Mouse (Mus musculus) midbrain, postnatal 0 days (tissue): Measurements from ENCODE around the gene Ctdnep1. TPM values are rescaled to one million over a fixed set of nuclear protein-coding genes. Genes with fewer than 3 reads are reported as not detected.

Experiments
- ATAC-seq: fragments of 200-750 bp; cut with Nextera tagmentation; 2 replicates; pipeline ENCODE4 v1.8.0; 2017; ENCODE audit warnings: moderate number of reproducible peaks, mild to moderate bottlenecking, moderate TSS enrichment, moderate library complexity; ENCODE audit not compliant: low FRiP score
- DNase-seq: peaks from one replicate; pipeline ENCODE4 v3.0.0-alpha.2; 2015; ENCODE audit warnings: low spot score
- H3K27ac ChIP-seq: fragments of 300-500 bp; sonication (generic); 2 replicates; pipeline ENCODE4 v1.5.1; 2014; ENCODE audit warnings: low read depth, mild to moderate bottlenecking, low read length, mixed read lengths
- H3K27me3 ChIP-seq: fragments of 300-500 bp; sonication (generic); 2 replicates; pipeline ENCODE4 v1.6.1; 2014; ENCODE audit warnings: low read length, control low read depth, mixed read lengths; ENCODE audit not compliant: insufficient read depth
- H3K36me3 ChIP-seq: fragments of 300-500 bp; sonication (generic); 2 replicates; pipeline ENCODE4 v1.6.1; 2014; ENCODE audit warnings: low read length, control low read depth, mixed read lengths; ENCODE audit not compliant: insufficient read depth
- H3K4me1 ChIP-seq: fragments of 300-500 bp; sonication (generic); 2 replicates; pipeline ENCODE4 v1.6.1; 2014; ENCODE audit warnings: mild to moderate bottlenecking, control low read depth, antibody characterized with exemption, low read length, mixed read lengths; ENCODE audit not compliant: insufficient read depth
- H3K4me2 ChIP-seq: fragments of 300-500 bp; sonication (generic); 2 replicates; pipeline ENCODE4 v1.6.1; 2014; ENCODE audit warnings: low read depth, mild to moderate bottlenecking, low read length, mixed read lengths; ENCODE audit not compliant: poor library complexity, severe bottlenecking
- H3K4me3 ChIP-seq: fragments of 300-500 bp; sonication (generic); 2 replicates; pipeline ENCODE4 v1.5.1; 2014; ENCODE audit warnings: low read depth, mild to moderate bottlenecking, low read length, moderate library complexity
- H3K9ac ChIP-seq: fragments of 300-500 bp; sonication (generic); replicated peaks from 2 replicates; pipeline ENCODE4 v1.6.1; 2014; ENCODE audit warnings: mild to moderate bottlenecking, low read length, moderate library complexity, mixed read lengths; ENCODE audit not compliant: poor library complexity, severe bottlenecking
- H3K9me3 ChIP-seq: fragments of 300-500 bp; sonication (generic); 2 replicates; pipeline ENCODE4 v1.6.1; 2016; ENCODE audit warnings: low read length, control low read depth
- CTCF ChIP-seq: IDR thresholded peaks from 2 replicates; pipeline ENCODE4 v1.5.1; 2016; ENCODE audit warnings: antibody characterized with exemption, mild to moderate bottlenecking
- WGBS: fragments of 180-500 bp; shearing (Covaris S2); extraction: QIAGEN DNeasy Blood & Tissue Kit; methylation state at CpG from one replicate; pipeline ENCODE4 v1.1.7; 2014; 5-methylcytosine and 5-hydroxymethylcytosine counted together
- polyA plus RNA-seq: library from polyadenylated mRNA; unstranded; fragments of >200 nt; fragmentation: Nextera tagmentation; extraction: Ambion mirVana; gene quantifications from 2 replicates; pipeline ENCODE4 v1.2.1, GENCODE M21; 2015
- total RNA-seq: library from RNA; depleted of rRNA; stranded (reverse); fragments of >200 nt; gene quantifications from 2 replicates; pipeline ENCODE4 v1.2.3, GENCODE M21; 2014

Ctdnep1 gene
- total and polyA plus RNA-seq, 2 experiments from 2014 or later, result 22.3 to 39.6 TPM

GRCm38 (mm10) chr11:69982877-69983276 lies 1.9 kb downstream of the Ctdnep1 start:
- Histone ChIP-seq H3K36me3 (peaks cover 23% of the 10 kb centered on the region), H3K9me3 (no peaks in the 10 kb centered on the region), H3K4me1 (peaks cover 17% of the 10 kb centered on the region), H3K4me2 (peak overlapping the region; percentile 90), H3K9ac (peak overlapping the region; percentile 87), H3K27me3 (no peaks in the 10 kb centered on the region), H3K4me3 (peak overlapping the region; percentile 89; the same call in 1 of the 2 replicates), H3K27ac (no peak overlapping the region)
- DNase-seq (no peak), ATAC-seq (no peak)
- no peak for TF ChIP-seq CTCF
- WGBS, result 26% methylated on average over 5 of the region's 5 CpGs

GRCm38 (mm10) chr11:69983377-69983776 lies 2.4 kb downstream of the Ctdnep1 start:
- TF ChIP-seq CTCF, result no peak
- peaks cover 28% of the 10 kb centered on the region for H3K36me3 ChIP-seq
- no peak overlapping the region for H3K27ac ChIP-seq
- 0 out of 2 replicates have a peak overlapping the region, but pooled peaks have one; percentile 89 for H3K4me3 ChIP-seq
- H3K9ac ChIP-seq, result peak overlapping the region; percentile 87
- DNase-seq (no peak), ATAC-seq (no peak)
- H3K4me1 ChIP-seq, result peaks cover 17% of the 10 kb centered on the region
- H3K4me2 ChIP-seq, result peak overlapping the region; percentile 90; the same call in 1 of the 2 replicates
- H3K27me3 ChIP-seq, result no peaks in the 10 kb centered on the region
- H3K9me3 ChIP-seq, result no peaks in the 10 kb centered on the region
- WGBS, result 90% methylated on average over 4 of the region's 4 CpGs

GRCm38 (mm10) chr11:69984431-69984830 lies 3.5 kb downstream of the Ctdnep1 start:
- ATAC-seq (no peak), DNase-seq (no peak)
- H3K4me3 ChIP-seq, result no peak overlapping the region
- no peaks in the 10 kb centered on the region for H3K27me3 ChIP-seq
- no peak for TF ChIP-seq CTCF
- 93% methylated on average over 8 of the region's 8 CpGs for WGBS
- H3K9me3 ChIP-seq, result no peaks in the 10 kb centered on the region
- H3K4me2 ChIP-seq, result no peak overlapping the region
- peaks cover 13% of the 10 kb centered on the region for H3K4me1 ChIP-seq
- H3K9ac ChIP-seq, result no peak overlapping the region
- H3K36me3 ChIP-seq, result peaks cover 38% of the 10 kb centered on the region
- H3K27ac ChIP-seq, result no peak overlapping the region

GRCm38 (mm10) chr11:69989949-69990348 lies 9.0 kb downstream of the Ctdnep1 start:
- H3K36me3 ChIP-seq, result peaks cover 37% of the 10 kb centered on the region
- H3K27me3 ChIP-seq, result no peaks in the 10 kb centered on the region
- ATAC-seq, result no peak
- no peak for DNase-seq
- no peaks in the 10 kb centered on the region for H3K9me3 ChIP-seq
- no peaks in the 10 kb centered on the region; the same call in 1 of the 2 replicates for H3K4me1 ChIP-seq
- no peak for TF ChIP-seq CTCF
- H3K4me2 ChIP-seq, result no peak overlapping the region
- 87% methylated on average over 8 of the region's 8 CpGs for WGBS
- H3K4me3 ChIP-seq, result no peak overlapping the region
- no peak overlapping the region for H3K27ac ChIP-seq
- no peak overlapping the region for H3K9ac ChIP-seq

- Histone ChIP-seq H3K9me3 (no peaks in the 10 kb centered on the region), H3K36me3 (peaks cover 31% of the 10 kb centered on the region)
Observed at GRCm38 (mm10) chr11:69990850-69991691, 10.1 kb downstream of the Ctdnep1 start, which contains the start of gene Gabarap. Gene Gabarap (plus strand): TSS chr11:69991143.

GRCm38 (mm10) chr11:69991711-69992110 lies 10.8 kb downstream of the Ctdnep1 start:
- WGBS, result 0% methylated on average over 15 of the region's 15 CpGs
- no peaks in the 10 kb centered on the region for H3K27me3 ChIP-seq
- H3K4me3 ChIP-seq, result peak overlapping the region; percentile 56
- DNase-seq (no peak), ATAC-seq (no peak)
- H3K9ac ChIP-seq, result peak overlapping the region; percentile 88
- no peaks in the 10 kb centered on the region for H3K9me3 ChIP-seq
- H3K36me3 ChIP-seq, result peaks cover 27% of the 10 kb centered on the region
- peak overlapping the region; percentile 85 for H3K27ac ChIP-seq
- H3K4me1 ChIP-seq, result no peaks in the 10 kb centered on the region; the same call in 1 of the 2 replicates
- no peak for TF ChIP-seq CTCF
- peak overlapping the region; percentile 61 for H3K4me2 ChIP-seq

More at GRCm38 (mm10) chr11:69990850-69991691, 10.1 kb downstream of the Ctdnep1 start, which contains the start of gene Gabarap:
- H3K4me2 ChIP-seq, result peak within 1 kb of the TSS; percentile 61
- under 1% methylated on average over 40 of the region's 40 CpGs for WGBS
- peak within 1 kb of the TSS; percentile 56 for H3K4me3 ChIP-seq
- peak; percentile 99 for DNase-seq
- H3K4me1 ChIP-seq, result no peaks in the 10 kb centered on the region; the same call in 1 of the 2 replicates
- peak within 1 kb of the TSS; percentile 88 for H3K9ac ChIP-seq
- H3K27me3 ChIP-seq, result no peaks in the 10 kb centered on the region
- peak within 1 kb of the TSS; percentile 85 for H3K27ac ChIP-seq
- peak; percentile 62 for ATAC-seq
- TF ChIP-seq CTCF, result no peak
